Mouse (Mus musculus): ENCODE results near the gene Mink1. TPM values are rescaled to one million over a fixed set of nuclear protein-coding genes. Genes with fewer than 3 reads are reported as not detected.
A peak's percentile ranks its signal among the peaks of the same experiment; 100 is the strongest.
"Not testable (repeated sequence)": the region's sequence is repeated elsewhere in the genome, so short reads cannot be mapped to it uniquely, and the experiment has no call there.

The Mink1 gene
- polyA plus RNA-seq, 1 experiment from 2014 or later, result 19.9 TPM

GRCm38 (mm10) chr11:70562995-70563469, 351 bp downstream of the Mink1 start:
- 0% methylated on average over 16 of the region's 31 CpGs for WGBS
- ATAC-seq (replicated peaks; ENCODE audit: low FRiP score, low TSS enrichment, low read depth), result no peak; the same call in 1 of the 2 replicates

GRCm38 (mm10) chr11:70563470-70564275, 992 bp downstream of the Mink1 start:
- Histone ChIP-seq H3K4me1 (replicated peaks; ENCODE audit: control insufficient read depth, insufficient read depth, low read length) (peaks cover 31% of the 10 kb centered on the region; the same call in 1 of the 2 replicates), H3K4me2 (ENCODE audit: low read length) (peak overlapping the region; percentile 78), H3K9ac (ENCODE audit: low read length) (peak overlapping the region; percentile 73), H3K4me3 (ENCODE audit: low read depth, low read length) (peak overlapping the region; percentile 85), H3K9me3 (ENCODE audit: control insufficient read depth, low read length) (no peaks in the 10 kb centered on the region), H3K27ac (ENCODE audit: low read depth) (peak overlapping the region; percentile 81), H3K36me3 (ENCODE audit: control insufficient read depth, insufficient read depth, low read length) (peaks cover 7% of the 10 kb centered on the region; the same call in 1 of the 2 replicates), H3K27me3 (replicated peaks; ENCODE audit: control insufficient read depth, insufficient read depth, low read length) (no peaks in the 10 kb centered on the region)
- ATAC-seq (replicated peaks; ENCODE audit: low FRiP score, low TSS enrichment, low read depth), result no peak
- under 1% methylated on average over 25 of the region's 25 CpGs for WGBS
- peak; percentile 80 for DNase-seq (ENCODE audit: low spot score)

More at GRCm38 (mm10) chr11:70562995-70563469, 351 bp downstream of the Mink1 start:
- Histone ChIP-seq H3K36me3 (ENCODE audit: control insufficient read depth, insufficient read depth, low read length) (peaks cover 7% of the 10 kb centered on the region; the same call in 1 of the 2 replicates), H3K4me3 (ENCODE audit: low read depth, low read length) (peak overlapping the region; percentile 85), H3K27me3 (replicated peaks; ENCODE audit: control insufficient read depth, insufficient read depth, low read length) (no peaks in the 10 kb centered on the region), H3K4me1 (replicated peaks; ENCODE audit: control insufficient read depth, insufficient read depth, low read length) (peaks cover 31% of the 10 kb centered on the region; the same call in 1 of the 2 replicates), H3K9ac (ENCODE audit: low read length) (peak overlapping the region; percentile 73), H3K27ac (ENCODE audit: low read depth) (peak overlapping the region; percentile 81), H3K9me3 (ENCODE audit: control insufficient read depth, low read length) (no peaks in the 10 kb centered on the region), H3K4me2 (ENCODE audit: low read length) (peak overlapping the region; percentile 78)
- no peak for DNase-seq (ENCODE audit: low spot score)

DNA sequence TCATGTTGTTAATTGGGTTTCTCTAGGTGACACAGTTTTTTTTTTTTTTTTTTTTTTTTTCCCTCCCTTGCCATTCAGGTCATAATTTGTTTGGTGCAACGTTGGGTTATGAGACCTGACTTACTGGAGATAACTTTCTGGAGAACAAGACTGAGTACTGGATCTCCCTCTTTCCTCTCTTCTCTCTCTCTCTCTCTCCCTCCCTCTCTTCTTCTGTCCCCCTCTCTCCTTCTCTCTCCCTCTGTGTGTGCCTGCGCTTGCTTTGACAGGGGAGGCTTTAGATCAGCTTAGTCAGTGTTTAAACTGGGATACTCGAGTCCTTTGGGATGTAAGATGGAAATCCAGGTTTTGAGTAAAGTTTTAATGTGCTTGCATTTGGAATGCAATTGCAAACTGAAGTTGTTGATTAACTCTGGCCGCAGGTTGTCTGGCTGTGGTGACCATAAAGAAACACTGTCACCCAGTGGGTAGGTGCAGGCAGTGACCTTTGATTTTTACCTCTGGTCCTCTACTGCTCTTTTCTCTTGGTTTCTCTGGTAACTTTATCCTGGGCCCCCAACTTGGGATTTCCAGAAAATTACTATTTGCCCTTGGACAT, 1.7 kb downstream of the Mink1 start:
- Histone ChIP-seq H3K4me3 (ENCODE audit: low read depth, low read length) (peak overlapping the region; percentile 85), H3K36me3 (ENCODE audit: control insufficient read depth, insufficient read depth, low read length) (peaks cover 7% of the 10 kb centered on the region; the same call in 1 of the 2 replicates), H3K27ac (ENCODE audit: low read depth) (peak overlapping the region; percentile 81), H3K9ac (ENCODE audit: low read length) (peak overlapping the region; percentile 73; the same call in 1 of the 2 replicates), H3K4me2 (ENCODE audit: low read length) (peak overlapping the region; percentile 78), H3K9me3 (ENCODE audit: control insufficient read depth, low read length) (no peaks in the 10 kb centered on the region), H3K27me3 (replicated peaks; ENCODE audit: control insufficient read depth, insufficient read depth, low read length) (no peaks in the 10 kb centered on the region), H3K4me1 (replicated peaks; ENCODE audit: control insufficient read depth, insufficient read depth, low read length) (peaks cover 31% of the 10 kb centered on the region; the same call in 1 of the 2 replicates)
- 25% methylated on average over 4 of the region's 4 CpGs for WGBS
- ATAC-seq (replicated peaks; ENCODE audit: low FRiP score, low TSS enrichment, low read depth), result no peak
- DNase-seq (ENCODE audit: low spot score), result no peak

GRCm38 (mm10) chr11:70566586-70566985, 3.9 kb downstream of the Mink1 start:
- DNase-seq (ENCODE audit: low spot score) (no peak), ATAC-seq (replicated peaks; ENCODE audit: low FRiP score, low TSS enrichment, low read depth) (no peak)
- Histone ChIP-seq H3K4me3 (ENCODE audit: low read depth, low read length) (no peak overlapping the region), H3K36me3 (ENCODE audit: control insufficient read depth, insufficient read depth, low read length) (peaks cover 7% of the 10 kb centered on the region; the same call in 1 of the 2 replicates), H3K27ac (ENCODE audit: low read depth) (no peak overlapping the region), H3K4me1 (replicated peaks; ENCODE audit: control insufficient read depth, insufficient read depth, low read length) (peaks cover 30% of the 10 kb centered on the region; the same call in 1 of the 2 replicates), H3K9ac (ENCODE audit: low read length) (no peak overlapping the region), H3K4me2 (ENCODE audit: low read length) (no peak overlapping the region), H3K27me3 (replicated peaks; ENCODE audit: control insufficient read depth, insufficient read depth, low read length) (no peaks in the 10 kb centered on the region), H3K9me3 (ENCODE audit: control insufficient read depth, low read length) (no peaks in the 10 kb centered on the region)
- WGBS, result 69% methylated on average over 7 of the region's 7 CpGs

DNA sequence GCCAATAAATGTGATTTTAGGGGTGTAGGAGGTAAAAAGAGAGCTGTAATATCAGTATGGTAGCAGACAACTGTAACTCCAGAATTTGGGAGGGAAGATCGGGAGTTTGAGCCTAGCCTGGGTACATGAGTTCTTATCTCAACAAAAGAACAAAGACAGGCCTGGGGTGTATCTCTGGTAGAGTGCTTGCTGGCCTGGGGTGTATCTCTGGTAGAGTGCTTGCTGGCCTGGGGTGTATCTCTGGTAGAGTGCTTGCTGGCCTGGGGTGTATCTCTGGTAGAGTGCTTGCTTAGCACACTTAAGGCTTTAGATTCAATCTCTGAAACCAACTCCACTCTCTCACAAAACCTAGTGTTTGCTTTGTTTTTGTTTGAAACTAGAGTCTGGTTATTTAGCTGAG, 7.9 kb downstream of the Mink1 start:
- H3K27me3 ChIP-seq (replicated peaks; ENCODE audit: control insufficient read depth, insufficient read depth, low read length); H3K9me3 ChIP-seq (ENCODE audit: control insufficient read depth, low read length); H3K4me2 ChIP-seq (ENCODE audit: low read length); H3K27ac ChIP-seq (ENCODE audit: low read depth); H3K36me3 ChIP-seq (ENCODE audit: control insufficient read depth, insufficient read depth, low read length); H3K4me3 ChIP-seq (ENCODE audit: low read depth, low read length); ATAC-seq (replicated peaks; ENCODE audit: low FRiP score, low TSS enrichment, low read depth); H3K9ac ChIP-seq (ENCODE audit: low read length); DNase-seq (ENCODE audit: low spot score): not testable (repeated sequence)
- H3K4me1 ChIP-seq (replicated peaks; ENCODE audit: control insufficient read depth, insufficient read depth, low read length), result peaks cover 10% of the 10 kb centered on the region; the same call in 1 of the 2 replicates
- 97% methylated on average over 1 of the region's 1 CpGs for WGBS

- H3K27ac ChIP-seq (ENCODE audit: low read depth), result no peak overlapping the region
- peaks cover 7% of the 10 kb centered on the region; the same call in 1 of the 2 replicates for H3K36me3 ChIP-seq (ENCODE audit: control insufficient read depth, insufficient read depth, low read length)
- DNase-seq (ENCODE audit: low spot score), result no peak
- H3K27me3 ChIP-seq (replicated peaks; ENCODE audit: control insufficient read depth, insufficient read depth, low read length), result no peaks in the 10 kb centered on the region
- no peak overlapping the region for H3K4me3 ChIP-seq (ENCODE audit: low read depth, low read length)
- 91% methylated on average over 1 of the region's 1 CpGs for WGBS
- H3K4me2 ChIP-seq (ENCODE audit: low read length), result no peak overlapping the region
- H3K9ac ChIP-seq (ENCODE audit: low read length), result no peak overlapping the region
- no peak for ATAC-seq (replicated peaks; ENCODE audit: low FRiP score, low TSS enrichment, low read depth)
- H3K4me1 ChIP-seq (replicated peaks; ENCODE audit: control insufficient read depth, insufficient read depth, low read length), result 0 out of 2 replicates have a peak, but pooled peaks cover 4% of the 10 kb centered on the region
- H3K9me3 ChIP-seq (ENCODE audit: control insufficient read depth, low read length), result no peaks in the 10 kb centered on the region
These were observed 9.0 kb downstream of the Mink1 start for GRCm38 (mm10) chr11:70571641-70572040.

DNA sequence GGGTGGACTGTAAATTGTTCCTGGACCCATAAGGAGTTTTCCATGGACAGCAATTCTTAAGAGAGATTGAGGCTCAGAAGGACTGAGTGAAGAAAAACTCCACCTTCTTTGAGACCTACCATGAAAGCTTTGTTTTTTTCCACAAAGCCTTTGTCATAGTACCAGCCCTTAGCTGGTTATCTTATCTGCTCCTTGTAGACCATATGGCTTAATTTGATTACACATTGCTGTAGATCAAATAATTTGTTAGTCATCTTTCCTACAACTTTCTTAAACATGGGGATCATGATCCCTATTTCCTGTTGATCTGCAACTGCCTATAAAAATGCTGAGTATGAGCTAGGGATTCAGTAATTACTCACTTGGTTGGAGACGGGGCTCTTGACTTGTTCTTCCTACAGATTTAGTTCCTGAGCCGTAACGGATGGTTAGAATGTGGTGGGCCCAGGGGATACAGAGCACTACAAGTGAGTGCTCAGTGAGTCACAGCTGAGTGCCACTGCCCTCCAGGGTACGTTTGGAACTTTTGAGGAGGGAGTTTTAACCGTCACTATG, 9.7 kb downstream of the Mink1 start:
- H3K4me2 ChIP-seq (ENCODE audit: low read length), result no peak overlapping the region
- WGBS, result 54% methylated on average over 5 of the region's 5 CpGs
- H3K9ac ChIP-seq (ENCODE audit: low read length), result no peak overlapping the region
- no peaks in the 10 kb centered on the region for H3K9me3 ChIP-seq (ENCODE audit: control insufficient read depth, low read length)
- H3K4me3 ChIP-seq (ENCODE audit: low read depth, low read length), result no peak overlapping the region
- peaks cover 9% of the 10 kb centered on the region for H3K4me1 ChIP-seq (replicated peaks; ENCODE audit: control insufficient read depth, insufficient read depth, low read length)
- no peaks in the 10 kb centered on the region for H3K27me3 ChIP-seq (replicated peaks; ENCODE audit: control insufficient read depth, insufficient read depth, low read length)
- 0 out of 2 replicates have a peak, but pooled peaks cover 3% of the 10 kb centered on the region for H3K36me3 ChIP-seq (ENCODE audit: control insufficient read depth, insufficient read depth, low read length)
- no peak overlapping the region for H3K27ac ChIP-seq (ENCODE audit: low read depth)
- ATAC-seq (replicated peaks; ENCODE audit: low FRiP score, low TSS enrichment, low read depth), result no peak
- DNase-seq (ENCODE audit: low spot score), result no peak

- Histone ChIP-seq H3K4me2 (ENCODE audit: low read length) (no peak overlapping the region), H3K9ac (ENCODE audit: low read length) (no peak overlapping the region), H3K27ac (ENCODE audit: low read depth) (no peak overlapping the region), H3K9me3 (ENCODE audit: control insufficient read depth, low read length) (no peaks in the 10 kb centered on the region), H3K36me3 (ENCODE audit: control insufficient read depth, insufficient read depth, low read length) (0 out of 2 replicates have a peak, but pooled peaks cover 3% of the 10 kb centered on the region), H3K4me3 (ENCODE audit: low read depth, low read length) (no peak overlapping the region), H3K4me1 (replicated peaks; ENCODE audit: control insufficient read depth, insufficient read depth, low read length) (peaks cover 23% of the 10 kb centered on the region), H3K27me3 (replicated peaks; ENCODE audit: control insufficient read depth, insufficient read depth, low read length) (no peaks in the 10 kb centered on the region)
- DNase-seq (ENCODE audit: low spot score) (no peak), ATAC-seq (replicated peaks; ENCODE audit: low FRiP score, low TSS enrichment, low read depth) (no peak)
- 80% methylated on average over 6 of the region's 6 CpGs for WGBS
These were observed 11.2 kb downstream of the Mink1 start for GRCm38 (mm10) chr11:70573872-70574271.

Measured in intestine, embryonic 14.5 days (tissue).